Mouse (Mus musculus): Measurements from ENCODE around the gene Tm7sf3.

Gene Tm7sf3

DNA sequence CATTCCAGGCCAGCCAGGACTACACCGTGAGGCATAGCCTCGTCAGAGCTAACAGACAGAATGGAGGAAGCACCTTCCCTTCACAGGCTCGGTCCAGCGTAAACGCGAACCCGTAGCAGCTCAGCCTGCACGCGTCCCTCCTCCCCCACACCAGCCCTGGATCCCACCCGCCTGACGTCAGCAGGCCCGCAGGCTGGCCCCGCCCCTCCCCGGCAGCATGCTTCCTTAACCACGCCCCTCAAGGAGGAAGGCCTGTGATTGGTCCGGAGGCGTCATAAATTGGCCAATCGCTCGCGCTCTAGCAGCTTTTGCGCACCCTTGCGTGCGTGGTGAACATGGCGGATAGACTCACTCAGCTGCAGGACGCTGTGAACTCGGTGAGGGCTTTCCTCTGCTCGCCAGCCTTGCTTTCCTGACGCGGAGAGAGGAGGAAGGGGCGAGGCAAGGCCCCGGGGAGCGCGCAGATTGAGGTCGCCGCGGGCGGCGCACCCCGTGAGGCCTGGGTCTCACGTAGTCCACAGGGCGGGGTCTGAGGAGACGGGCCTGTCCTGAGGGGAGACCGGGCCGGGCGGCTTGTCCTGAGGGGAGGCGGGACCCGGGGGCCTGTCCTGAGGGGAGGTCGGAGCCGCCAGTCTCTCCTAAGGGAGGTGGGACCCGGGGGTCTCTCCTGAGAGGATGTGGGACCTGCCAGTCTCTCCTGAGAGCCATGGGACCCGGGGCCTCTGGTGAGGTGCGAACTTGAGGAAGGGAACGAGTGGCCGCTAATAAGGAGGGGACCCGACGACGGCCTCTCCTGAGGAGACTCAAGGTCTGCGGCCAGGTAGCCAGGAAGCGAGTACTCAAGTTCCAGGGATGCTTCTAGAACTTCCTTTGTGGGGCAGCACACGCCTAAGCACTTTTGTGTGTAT, at the start of gene Tm7sf3, which contains the start of gene Med21:
TSS of gene Tm7sf3 (minus strand) at position 549 of the 908 bp plus-strand sequence.
TSS of gene Med21 (plus strand) at position 272 of the 908 bp plus-strand sequence.
- peak; percentile 90 for DNase-seq (ENCODE audit: low spot score)

- DNase-seq (ENCODE audit: low spot score) = no peak
Measured at GRCm38 (mm10) chr6:146688861-146689260, 46.2 kb upstream of the Tm7sf3 start.

DNA sequence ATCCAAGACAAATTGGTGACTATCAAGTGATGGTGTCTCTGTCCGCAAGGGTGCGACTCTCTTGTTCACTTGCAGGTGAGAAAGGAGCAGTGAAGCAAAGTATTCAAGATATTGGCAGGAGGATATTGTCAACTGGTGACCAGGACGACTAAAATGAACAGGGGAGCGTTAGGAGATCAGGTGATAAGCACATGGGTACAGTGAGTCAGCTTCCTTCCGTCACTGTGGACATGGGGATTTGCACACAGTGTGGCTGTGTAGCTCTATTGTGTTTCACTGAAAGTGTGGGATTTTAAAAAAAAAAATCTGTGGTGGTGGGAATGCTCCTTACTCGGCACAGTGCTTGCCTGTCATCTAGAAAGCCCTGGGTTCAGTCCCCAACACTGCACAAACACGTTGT, 45.4 kb upstream of the Tm7sf3 start:
- no peak for DNase-seq (ENCODE audit: low spot score)

- DNase-seq (ENCODE audit: low spot score) = no peak
Measured at GRCm38 (mm10) chr6:146686463-146687196, 44.0 kb upstream of the Tm7sf3 start.

DNA sequence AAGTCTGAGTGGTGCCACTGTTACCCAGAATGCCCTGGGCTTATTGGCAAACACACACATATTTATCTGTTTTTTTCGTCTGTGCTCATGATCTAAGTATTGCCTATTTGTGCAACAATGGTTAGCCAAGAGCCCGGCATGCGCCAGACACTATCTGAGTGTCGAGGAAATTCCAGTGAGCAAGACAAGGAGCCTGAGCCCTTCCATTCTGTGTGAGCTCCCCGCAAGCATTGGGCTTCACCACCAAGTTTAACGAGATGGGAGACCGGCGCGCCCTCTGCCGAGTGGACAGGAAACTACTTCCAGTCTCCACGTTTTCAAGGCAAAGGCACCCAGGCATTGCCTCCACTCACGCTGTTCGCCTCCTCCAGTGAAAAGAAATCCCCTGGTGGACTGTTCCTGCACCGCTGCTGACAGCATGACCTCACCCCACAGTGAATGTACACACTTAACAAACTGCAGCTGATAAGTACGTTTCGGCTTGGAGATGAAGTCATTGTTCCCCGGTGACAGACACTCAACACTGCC, 43.2 kb upstream of the Tm7sf3 start:
- DNase-seq (ENCODE audit: low spot score) = no peak

DNA sequence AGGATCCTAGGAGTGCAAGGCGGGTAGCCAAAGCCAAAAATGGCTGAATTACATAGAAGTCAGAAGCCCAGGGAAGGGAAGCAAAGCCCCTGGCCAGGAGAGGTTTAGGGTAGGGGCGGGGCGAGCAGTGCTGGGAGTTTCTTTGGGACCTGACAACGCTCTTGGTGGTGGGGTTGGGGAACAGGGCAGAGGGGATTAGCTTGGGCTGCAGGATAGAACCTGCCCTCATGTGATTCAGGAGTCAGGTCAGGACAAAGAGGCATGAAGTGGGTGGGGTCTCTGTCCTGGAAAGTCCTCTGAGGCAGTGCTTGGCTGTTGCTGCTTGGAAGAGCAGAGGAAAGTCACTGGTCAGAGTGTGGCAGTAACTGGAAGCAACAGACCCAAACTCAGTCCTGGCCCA, 41.3 kb upstream of the Tm7sf3 start:
- DNase-seq (ENCODE audit: low spot score) = no peak

GRCm38 (mm10) chr6:146678136-146679070, 35.8 kb upstream of the Tm7sf3 start:
- DNase-seq (ENCODE audit: low spot score) = no peak

- no peak for DNase-seq (ENCODE audit: low spot score)
Measured at GRCm38 (mm10) chr6:146676904-146677303, 34.3 kb upstream of the Tm7sf3 start.

DNA sequence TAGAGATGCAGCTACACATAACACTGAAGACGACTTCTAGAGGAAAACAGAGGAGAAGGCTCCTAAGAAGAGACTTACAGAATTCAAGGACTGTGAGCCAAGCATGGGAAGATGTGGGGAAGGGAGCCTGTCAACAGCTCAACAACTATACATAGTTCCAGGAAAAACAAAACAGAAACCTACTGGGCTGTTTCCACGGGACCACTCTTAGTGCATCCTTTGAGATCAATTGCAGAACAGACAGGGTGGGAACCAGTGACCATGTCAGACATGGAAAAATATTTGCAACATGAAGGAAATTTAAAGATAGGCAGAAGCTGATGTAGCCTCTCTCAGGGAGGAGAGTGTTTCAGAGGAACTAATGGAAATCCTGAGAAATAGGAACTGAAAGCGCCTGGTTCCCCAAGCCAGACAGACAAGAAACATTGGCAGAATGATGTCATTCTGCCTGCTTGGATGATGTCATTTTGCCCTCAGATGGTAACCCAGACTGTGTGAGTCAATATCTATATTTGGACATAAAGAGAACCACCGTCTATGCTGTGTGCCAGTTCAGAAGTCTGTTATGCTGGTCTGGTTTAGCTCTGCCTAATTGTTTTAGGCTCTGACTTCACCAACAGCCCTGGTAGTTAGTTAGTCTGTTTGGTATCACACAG, 32.4 kb upstream of the Tm7sf3 start:
- no peak for DNase-seq (ENCODE audit: low spot score)

- no peak for DNase-seq (ENCODE audit: low spot score)
Measured at GRCm38 (mm10) chr6:146674420-146674819, 31.8 kb upstream of the Tm7sf3 start.

DNA sequence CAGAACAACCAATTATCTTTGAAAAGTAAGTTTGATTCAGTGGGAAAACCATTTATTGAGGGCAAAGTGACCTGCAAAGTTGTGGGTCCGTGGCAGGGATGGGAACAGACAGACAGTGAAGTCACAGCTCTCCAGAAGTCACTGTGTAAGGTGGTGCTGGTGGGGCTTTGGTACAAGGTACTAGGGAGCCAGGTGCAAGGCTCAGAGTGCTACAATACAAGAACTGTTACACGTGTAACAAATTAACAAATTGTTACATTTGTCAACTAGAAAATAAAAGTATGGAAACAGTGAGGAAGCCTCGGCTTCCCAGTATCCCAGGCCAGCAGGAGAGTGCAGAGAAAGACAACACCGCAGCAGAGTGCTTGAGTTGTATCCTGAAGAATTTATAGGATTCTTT, 31.1 kb upstream of the Tm7sf3 start:
- no peak for DNase-seq (ENCODE audit: low spot score)

GRCm38 (mm10) chr6:146672106-146672505, 29.5 kb upstream of the Tm7sf3 start:
- DNase-seq (ENCODE audit: low spot score) = no peak

- DNase-seq (ENCODE audit: low spot score) = no peak
Measured at GRCm38 (mm10) chr6:146670956-146671855, 28.6 kb upstream of the Tm7sf3 start.

- DNase-seq (ENCODE audit: low spot score) = no peak
Measured at GRCm38 (mm10) chr6:146668606-146669005, 26.0 kb upstream of the Tm7sf3 start.

- DNase-seq (ENCODE audit: low spot score) = no peak
Measured at GRCm38 (mm10) chr6:146666811-146667210, 24.2 kb upstream of the Tm7sf3 start.

DNA sequence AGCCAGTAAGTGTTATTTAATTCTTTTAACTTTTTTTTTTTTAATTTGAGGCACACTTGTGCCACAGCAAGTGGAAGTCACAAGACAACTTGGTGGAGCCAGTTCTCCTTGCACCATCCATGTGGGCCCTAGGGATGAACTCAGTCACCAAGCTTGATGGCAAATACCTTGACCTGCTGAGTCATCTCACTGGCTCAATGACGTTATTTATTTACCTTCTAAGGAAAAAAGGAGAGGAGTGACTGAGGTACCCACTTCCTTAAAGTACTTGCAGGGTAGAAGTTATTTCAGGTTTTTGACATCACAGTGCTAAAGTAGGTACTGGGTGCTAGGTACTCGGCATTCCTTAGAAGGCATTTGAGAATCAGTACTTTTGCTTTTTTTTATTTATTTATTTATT, 22.8 kb upstream of the Tm7sf3 start:
- DNase-seq (ENCODE audit: low spot score) = no peak

DNA sequence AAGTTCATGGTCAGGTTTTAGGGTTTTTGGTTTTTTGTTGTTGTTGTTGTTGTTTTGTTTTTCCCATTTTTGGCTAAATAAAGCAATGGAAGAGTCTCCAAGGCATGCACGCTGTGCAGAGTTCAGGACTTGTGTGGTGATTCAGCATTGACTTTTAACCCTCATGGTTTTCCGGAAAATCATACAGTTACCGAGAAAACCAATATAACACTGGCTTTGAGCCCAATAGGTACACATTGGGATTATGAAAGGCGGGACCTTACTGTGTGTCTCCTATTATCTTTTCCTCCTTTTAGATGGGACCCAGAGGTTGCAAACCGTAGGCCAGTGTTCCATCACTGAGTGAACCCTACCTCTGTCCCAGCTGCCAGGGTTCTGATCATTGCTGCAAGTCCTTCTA, 22.3 kb upstream of the Tm7sf3 start:
- DNase-seq (ENCODE audit: low spot score) = no peak

DNA sequence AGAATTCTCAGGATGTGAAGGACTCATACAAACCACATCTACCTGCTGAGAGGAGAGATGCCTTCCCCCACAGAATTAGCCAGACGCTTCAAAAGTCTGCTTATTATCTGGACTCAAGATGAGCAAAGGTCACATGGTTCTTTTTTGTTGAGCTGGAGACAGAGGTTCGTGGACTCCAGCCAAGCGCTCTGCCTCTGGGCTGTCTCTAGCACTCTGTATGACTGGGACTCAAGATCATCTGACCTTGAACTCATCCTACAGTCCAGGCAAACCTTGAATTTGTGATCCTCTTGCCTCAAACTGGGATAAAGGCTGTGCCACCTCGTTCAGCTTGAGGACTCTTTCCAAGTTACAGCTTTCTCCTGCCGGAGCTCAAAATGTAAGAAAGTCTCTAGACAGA, 21.5 kb upstream of the Tm7sf3 start:
- DNase-seq (ENCODE audit: low spot score) = no peak

- no peak for DNase-seq (ENCODE audit: low spot score)
Measured at GRCm38 (mm10) chr6:146662679-146663078, 20.1 kb upstream of the Tm7sf3 start.

DNA sequence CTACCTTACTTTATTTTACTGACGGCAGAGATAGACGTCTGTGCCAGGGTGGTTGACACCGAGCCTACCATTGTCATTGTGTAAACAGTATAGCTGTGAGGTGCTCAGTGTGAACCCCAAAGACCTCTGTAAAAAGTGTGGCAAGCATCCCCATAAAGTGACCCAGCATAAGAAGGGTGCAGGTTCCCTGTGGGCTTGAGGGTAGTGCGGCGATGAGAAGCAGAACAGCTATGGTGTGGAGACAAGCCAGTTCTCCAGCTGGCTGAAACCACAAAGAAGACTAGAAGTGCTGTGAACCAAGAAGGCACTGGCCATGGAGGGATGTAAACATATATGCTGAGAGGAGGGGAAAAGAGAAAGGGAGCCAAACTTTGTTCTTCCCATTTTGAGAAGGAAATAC, 19.0 kb upstream of the Tm7sf3 start:
- DNase-seq (ENCODE audit: low spot score) = no peak

Measured in ovary, postnatal 10 days (tissue).